Mouse (Mus musculus) thymus, postnatal 14 days (tissue): ENCODE measurements around the gene Nipsnap1.

ENCODE experiments used
- DNase-seq: peaks from one replicate; pipeline ENCODE4 v3.0.0; 2021

Nipsnap1 gene

GRCm38 (mm10) chr11:4873755-4874475, at the start of gene Nipsnap1:
TSS of gene Nipsnap1 (plus strand) at chr11:4873951.
- peak; percentile 93 for DNase-seq

- no peak for DNase-seq
These were observed 47.5 kb upstream of the Nipsnap1 start for GRCm38 (mm10) chr11:4826152-4826778.

GRCm38 (mm10) chr11:4827340-4827739, 46.4 kb upstream of the Nipsnap1 start:
- DNase-seq = no peak

- DNase-seq = no peak
These were observed 45.8 kb upstream of the Nipsnap1 start for GRCm38 (mm10) chr11:4827916-4828315.

GRCm38 (mm10) chr11:4831066-4831465, 42.7 kb upstream of the Nipsnap1 start:
- DNase-seq = no peak

GRCm38 (mm10) chr11:4833295-4833939, 40.3 kb upstream of the Nipsnap1 start:
- no peak for DNase-seq

- DNase-seq = no peak
These were observed 38.3 kb upstream of the Nipsnap1 start for GRCm38 (mm10) chr11:4835436-4835835.

- DNase-seq = peak; percentile 62
These were observed 37.0 kb upstream of the Nipsnap1 start for GRCm38 (mm10) chr11:4836755-4837154.

GRCm38 (mm10) chr11:4837342-4837741, 36.4 kb upstream of the Nipsnap1 start:
- DNase-seq = no peak

- no peak for DNase-seq
These were observed 35.5 kb upstream of the Nipsnap1 start for GRCm38 (mm10) chr11:4838235-4838634.

- no peak for DNase-seq
These were observed 32.7 kb upstream of the Nipsnap1 start for GRCm38 (mm10) chr11:4840942-4841526.

- peak; percentile 69 for DNase-seq
These were observed 25.1 kb upstream of the Nipsnap1 start for GRCm38 (mm10) chr11:4848483-4849248.

- peak; percentile 95 for DNase-seq
These were observed 24.4 kb upstream of the Nipsnap1 start, which contains the start of gene Nf2 for GRCm38 (mm10) chr11:4849258-4849943. TSS of gene Nf2 (minus strand) at chr11:4849536.

GRCm38 (mm10) chr11:4850404-4850803, 23.3 kb upstream of the Nipsnap1 start:
- DNase-seq = no peak

- DNase-seq = no peak
These were observed 20.7 kb upstream of the Nipsnap1 start for GRCm38 (mm10) chr11:4853021-4853420.

GRCm38 (mm10) chr11:4854181-4854580, 19.6 kb upstream of the Nipsnap1 start:
- DNase-seq = no peak

- DNase-seq = no peak
These were observed 15.3 kb upstream of the Nipsnap1 start for GRCm38 (mm10) chr11:4858416-4858815.

- no peak for DNase-seq
These were observed 12.8 kb upstream of the Nipsnap1 start for GRCm38 (mm10) chr11:4860986-4861385.

GRCm38 (mm10) chr11:4861816-4862604, 11.7 kb upstream of the Nipsnap1 start:
- no peak for DNase-seq

GRCm38 (mm10) chr11:4862730-4863129, 11.0 kb upstream of the Nipsnap1 start:
- no peak for DNase-seq

- peak; percentile 73 for DNase-seq
These were observed 8.0 kb upstream of the Nipsnap1 start for GRCm38 (mm10) chr11:4865645-4866251.
